Mouse (Mus musculus): ENCODE data around the gene Olfr318. TPM values are rescaled to one million over a fixed set of nuclear protein-coding genes. Genes with fewer than 3 reads are reported as not detected.
"Not testable (repeated sequence)": the region's sequence is repeated elsewhere in the genome, so short reads cannot be mapped to it uniquely, and the experiment has no call there.

The Olfr318 gene
- total and polyA plus RNA-seq, 2 experiments = not detected

- no peak for DNase-seq (ENCODE audit: extremely low read depth, low read depth, low spot score)
- Histone ChIP-seq H3K4me3 (ENCODE audit: insufficient read depth, low read depth, low read length) (no peak overlapping the region), H3K9ac (ENCODE audit: low read depth, low read length) (no peak overlapping the region), H3K27ac (replicated peaks; ENCODE audit: insufficient read depth, low read depth, low read length) (no peak overlapping the region), H3K79me2 (ENCODE audit: control insufficient read depth, insufficient read depth, low read length) (no peaks in the 10 kb centered on the region), H3K36me3 (ENCODE audit: control insufficient read depth, insufficient read depth, low read length) (no peaks in the 10 kb centered on the region), H3K27me3 (ENCODE audit: control insufficient read depth, insufficient read depth, low read length) (no peaks in the 10 kb centered on the region), H3K4me1 (ENCODE audit: control insufficient read depth, insufficient read depth, low read length) (no peaks in the 10 kb centered on the region; the same call in 1 of the 2 replicates)
- WGBS = 90% methylated on average over 4 of the region's 4 CpGs
- TF ChIP-seq CTCF (IDR thresholded peaks at IDR 0.05; ENCODE audit: low read depth, low read length) (no peak), POLR2A (IDR thresholded peaks at IDR 0.05; ENCODE audit: extremely low read depth, insufficient read depth, low read length) (no peak)
These were observed 4.1 kb downstream of the Olfr318 start for GRCm38 (mm10) chr11:58719701-58720100.

- H3K9ac ChIP-seq (ENCODE audit: low read depth, low read length); DNase-seq (ENCODE audit: extremely low read depth, low read depth, low spot score); H3K79me2 ChIP-seq (ENCODE audit: control insufficient read depth, insufficient read depth, low read length); H3K27me3 ChIP-seq (ENCODE audit: control insufficient read depth, insufficient read depth, low read length); H3K4me3 ChIP-seq (ENCODE audit: insufficient read depth, low read depth, low read length); H3K27ac ChIP-seq (replicated peaks; ENCODE audit: insufficient read depth, low read depth, low read length); H3K36me3 ChIP-seq (ENCODE audit: control insufficient read depth, insufficient read depth, low read length); H3K4me1 ChIP-seq (ENCODE audit: control insufficient read depth, insufficient read depth, low read length): not testable (repeated sequence)
- WGBS = 94% methylated on average over 7 of the region's 7 CpGs
These were observed 6.1 kb downstream of the Olfr318 start for GRCm38 (mm10) chr11:58717723-58718122.

- H3K9ac ChIP-seq (ENCODE audit: low read depth, low read length) = no peak overlapping the region
- H3K4me3 ChIP-seq (ENCODE audit: insufficient read depth, low read depth, low read length) = no peak overlapping the region
- 79% methylated on average over 11 of the region's 11 CpGs for WGBS
- H3K27me3 ChIP-seq (ENCODE audit: control insufficient read depth, insufficient read depth, low read length) = no peaks in the 10 kb centered on the region
- TF ChIP-seq POLR2A (IDR thresholded peaks at IDR 0.05; ENCODE audit: extremely low read depth, insufficient read depth, low read length) (no peak), CTCF (IDR thresholded peaks at IDR 0.05; ENCODE audit: low read depth, low read length) (no peak)
- no peaks in the 10 kb centered on the region for H3K36me3 ChIP-seq (ENCODE audit: control insufficient read depth, insufficient read depth, low read length)
- no peaks in the 10 kb centered on the region for H3K79me2 ChIP-seq (ENCODE audit: control insufficient read depth, insufficient read depth, low read length)
- no peak overlapping the region for H3K27ac ChIP-seq (replicated peaks; ENCODE audit: insufficient read depth, low read depth, low read length)
- no peaks in the 10 kb centered on the region for H3K4me1 ChIP-seq (ENCODE audit: control insufficient read depth, insufficient read depth, low read length)
- DNase-seq (ENCODE audit: extremely low read depth, low read depth, low spot score) = no peak
These were observed 14.7 kb downstream of the Olfr318 start for GRCm38 (mm10) chr11:58709086-58709485.

GRCm38 (mm10) chr11:58698862-58699261, 25.0 kb downstream of the Olfr318 start, which contains the start of gene Olfr319:
Olfr319 (plus strand) TSS chr11:58699162.
- H3K36me3 ChIP-seq (ENCODE audit: control insufficient read depth, insufficient read depth, low read length) = no peaks in the 10 kb centered on the region
- no peak within 1 kb of the TSS for H3K9ac ChIP-seq (ENCODE audit: low read depth, low read length)
- 75% methylated on average over 3 of the region's 3 CpGs for WGBS
- H3K27me3 ChIP-seq (ENCODE audit: control insufficient read depth, insufficient read depth, low read length) = peaks cover 2% of the 10 kb centered on the region; the same call in 1 of the 2 replicates
- H3K4me1 ChIP-seq (ENCODE audit: control insufficient read depth, insufficient read depth, low read length) = no peaks in the 10 kb centered on the region
- no peaks in the 10 kb centered on the region for H3K79me2 ChIP-seq (ENCODE audit: control insufficient read depth, insufficient read depth, low read length)
- no peak within 1 kb of the TSS for H3K27ac ChIP-seq (replicated peaks; ENCODE audit: insufficient read depth, low read depth, low read length)
- TF ChIP-seq POLR2A (IDR thresholded peaks at IDR 0.05; ENCODE audit: extremely low read depth, insufficient read depth, low read length) = no peak
- TF ChIP-seq CTCF (IDR thresholded peaks at IDR 0.05; ENCODE audit: low read depth, low read length) = no peak
- H3K4me3 ChIP-seq (ENCODE audit: insufficient read depth, low read depth, low read length) = no peak within 1 kb of the TSS
- no peak for DNase-seq (ENCODE audit: extremely low read depth, low read depth, low spot score)

GRCm38 (mm10) chr11:58680799-58681198, 43.0 kb downstream of the Olfr318 start, which contains the start of gene Olfr320:
Olfr320 (plus strand) TSS chr11:58681099.
- Histone ChIP-seq H3K9ac (ENCODE audit: low read depth, low read length) (no peak within 1 kb of the TSS), H3K4me1 (ENCODE audit: control insufficient read depth, insufficient read depth, low read length) (no peaks in the 10 kb centered on the region), H3K36me3 (ENCODE audit: control insufficient read depth, insufficient read depth, low read length) (no peaks in the 10 kb centered on the region), H3K4me3 (ENCODE audit: insufficient read depth, low read depth, low read length) (no peak within 1 kb of the TSS), H3K27me3 (ENCODE audit: control insufficient read depth, insufficient read depth, low read length) (no peaks in the 10 kb centered on the region), H3K79me2 (ENCODE audit: control insufficient read depth, insufficient read depth, low read length) (no peaks in the 10 kb centered on the region), H3K27ac (replicated peaks; ENCODE audit: insufficient read depth, low read depth, low read length) (no peak within 1 kb of the TSS)
- TF ChIP-seq POLR2A (IDR thresholded peaks at IDR 0.05; ENCODE audit: extremely low read depth, insufficient read depth, low read length) = no peak
- TF ChIP-seq CTCF (IDR thresholded peaks at IDR 0.05; ENCODE audit: low read depth, low read length) = no peak
- DNase-seq (ENCODE audit: extremely low read depth, low read depth, low spot score) = no peak
- WGBS = 83% methylated on average over 1 of the region's 1 CpGs

- no peaks in the 10 kb centered on the region for H3K79me2 ChIP-seq (ENCODE audit: control insufficient read depth, insufficient read depth, low read length)
These were observed 52.0 kb downstream of the Olfr318 start for GRCm38 (mm10) chr11:58671825-58672224.

More at GRCm38 (mm10) chr11:58671825-58672224, 52.0 kb downstream of the Olfr318 start:
- TF ChIP-seq CTCF (IDR thresholded peaks at IDR 0.05; ENCODE audit: low read depth, low read length) (no peak), POLR2A (IDR thresholded peaks at IDR 0.05; ENCODE audit: extremely low read depth, insufficient read depth, low read length) (no peak)
- H3K4me1 ChIP-seq (ENCODE audit: control insufficient read depth, insufficient read depth, low read length) = no peaks in the 10 kb centered on the region
- H3K27ac ChIP-seq (replicated peaks; ENCODE audit: insufficient read depth, low read depth, low read length) = no peak overlapping the region
- WGBS = 60% methylated on average over 4 of the region's 4 CpGs
- no peaks in the 10 kb centered on the region for H3K27me3 ChIP-seq (ENCODE audit: control insufficient read depth, insufficient read depth, low read length)
- H3K36me3 ChIP-seq (ENCODE audit: control insufficient read depth, insufficient read depth, low read length) = no peaks in the 10 kb centered on the region
- no peak overlapping the region for H3K9ac ChIP-seq (ENCODE audit: low read depth, low read length)
- no peak overlapping the region for H3K4me3 ChIP-seq (ENCODE audit: insufficient read depth, low read depth, low read length)
- no peak for DNase-seq (ENCODE audit: extremely low read depth, low read depth, low spot score)

Measured in liver, adult 2 months (tissue).